Mouse (Mus musculus): Measurements from ENCODE around the gene Mdga1.

The Mdga1 gene

DNA sequence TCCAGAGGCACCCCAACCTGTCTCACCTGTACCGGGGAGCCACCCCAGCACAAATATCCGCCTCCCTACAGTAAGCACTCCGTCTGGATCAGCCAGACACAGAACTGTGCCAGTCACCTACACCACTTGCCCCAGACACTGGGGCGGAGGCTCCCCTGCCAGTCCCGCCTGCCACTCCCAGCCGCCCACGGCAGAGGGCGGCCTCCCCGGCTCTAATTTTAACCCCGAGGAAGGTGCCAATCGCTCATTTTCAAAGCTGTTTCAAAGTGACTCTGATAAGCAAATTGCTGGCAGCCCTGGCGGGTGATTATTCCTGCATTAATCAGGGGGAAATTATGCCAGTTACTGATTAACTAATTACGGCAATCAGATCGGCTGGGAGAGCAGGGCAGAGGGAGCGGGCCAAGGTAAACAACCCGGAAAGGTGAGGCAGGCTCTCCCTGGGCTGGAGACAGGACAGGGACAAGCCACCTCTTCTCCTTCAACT is 41.1 kb downstream of the Mdga1 start:
- in situ Hi-C loops (cut with MboI; ENCODE audit: unreplicated experiment in 2 of 2), result no loop called here

DNA sequence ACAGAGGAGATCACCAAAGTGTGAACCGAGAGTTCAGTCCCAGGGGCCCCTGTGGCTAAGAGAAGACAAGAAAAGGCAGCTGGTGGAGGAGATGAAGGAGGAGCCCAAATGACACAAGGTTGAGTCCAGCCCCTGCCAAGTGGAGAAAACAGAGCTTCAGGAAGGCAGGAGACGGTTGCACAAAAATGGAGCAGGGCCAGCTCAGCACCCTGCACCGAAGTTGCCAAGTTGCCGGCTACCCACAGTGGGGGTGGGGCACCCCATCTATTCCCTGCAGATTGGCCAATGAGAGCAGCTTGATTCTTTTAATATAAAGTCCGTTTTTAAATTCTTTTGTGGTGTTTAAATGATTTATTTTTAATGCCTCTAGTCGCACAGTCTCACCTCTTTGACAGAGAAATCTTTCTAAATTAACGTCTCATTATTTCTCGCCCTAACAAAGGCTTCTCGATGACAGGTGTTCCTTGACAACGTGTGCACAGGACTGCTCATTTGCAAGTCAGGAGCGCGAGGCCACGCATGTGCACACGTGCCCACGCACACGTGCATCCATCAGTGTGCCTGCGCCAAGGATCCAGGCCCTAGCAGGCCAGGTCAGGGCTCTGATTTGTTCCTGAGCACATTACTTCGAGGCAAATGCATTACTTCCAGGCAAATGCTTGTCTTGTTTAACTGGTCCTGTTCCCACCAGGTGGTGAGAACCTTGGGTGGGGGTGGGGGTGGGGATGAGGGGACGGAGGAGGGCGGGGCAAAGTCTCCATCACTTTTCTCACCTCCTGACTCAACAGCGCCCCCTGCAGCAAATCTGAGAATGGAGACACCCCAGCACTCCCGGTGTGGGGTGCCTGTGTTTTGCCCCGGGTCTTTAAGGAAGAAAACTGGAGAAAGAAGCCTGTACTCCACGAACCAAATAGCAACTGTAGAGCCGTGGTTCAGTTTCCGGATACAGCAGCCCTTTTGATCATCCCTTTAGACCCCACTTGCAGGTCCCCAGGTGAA is 44.0 kb downstream of the Mdga1 start:
- in situ Hi-C loops (cut with MboI; ENCODE audit: unreplicated experiment in 2 of 2), result no loop called here

DNA sequence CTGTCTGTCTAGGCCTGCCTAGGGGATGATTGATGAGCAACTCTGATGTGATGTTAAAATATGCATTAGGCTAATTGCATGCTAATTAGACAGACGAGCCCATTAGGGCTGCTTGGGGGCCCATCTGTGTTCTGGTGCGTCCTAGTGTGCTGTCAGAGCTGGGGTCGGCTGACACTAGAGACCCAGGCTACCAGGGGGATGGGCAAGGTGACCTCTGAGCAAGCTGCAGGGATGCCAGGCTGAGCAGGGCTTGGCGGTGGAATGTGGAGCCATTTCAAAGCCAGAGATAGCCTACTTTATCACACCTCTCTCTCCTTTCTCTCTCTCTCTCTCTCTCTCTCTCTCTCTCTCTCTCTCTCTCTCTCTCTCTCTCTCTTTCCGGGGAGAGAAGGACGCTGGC is 49.8 kb downstream of the Mdga1 start:
- in situ Hi-C loops (cut with MboI; ENCODE audit: unreplicated experiment in 2 of 2), result no loop called here

DNA sequence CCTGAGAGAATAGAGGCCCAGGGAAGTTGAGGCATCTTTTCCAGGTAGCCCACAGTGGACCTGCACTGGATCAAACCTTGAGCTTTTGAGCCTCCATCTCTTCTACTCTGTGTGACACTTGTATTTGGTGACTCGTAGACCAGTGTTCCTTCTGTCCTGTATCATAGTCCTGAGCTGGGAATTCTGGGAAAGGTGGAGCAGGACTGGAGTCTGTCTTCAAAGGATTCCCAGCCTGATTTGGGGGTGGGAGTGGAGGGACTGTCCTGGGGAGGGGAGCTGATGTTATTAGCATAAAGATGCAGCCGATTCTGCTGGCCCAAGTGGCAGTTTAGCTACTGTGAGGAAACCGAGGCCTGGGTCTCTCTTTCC is 50.4 kb downstream of the Mdga1 start:
- in situ Hi-C loops (cut with MboI; ENCODE audit: unreplicated experiment in 2 of 2), result no loop called here

DNA sequence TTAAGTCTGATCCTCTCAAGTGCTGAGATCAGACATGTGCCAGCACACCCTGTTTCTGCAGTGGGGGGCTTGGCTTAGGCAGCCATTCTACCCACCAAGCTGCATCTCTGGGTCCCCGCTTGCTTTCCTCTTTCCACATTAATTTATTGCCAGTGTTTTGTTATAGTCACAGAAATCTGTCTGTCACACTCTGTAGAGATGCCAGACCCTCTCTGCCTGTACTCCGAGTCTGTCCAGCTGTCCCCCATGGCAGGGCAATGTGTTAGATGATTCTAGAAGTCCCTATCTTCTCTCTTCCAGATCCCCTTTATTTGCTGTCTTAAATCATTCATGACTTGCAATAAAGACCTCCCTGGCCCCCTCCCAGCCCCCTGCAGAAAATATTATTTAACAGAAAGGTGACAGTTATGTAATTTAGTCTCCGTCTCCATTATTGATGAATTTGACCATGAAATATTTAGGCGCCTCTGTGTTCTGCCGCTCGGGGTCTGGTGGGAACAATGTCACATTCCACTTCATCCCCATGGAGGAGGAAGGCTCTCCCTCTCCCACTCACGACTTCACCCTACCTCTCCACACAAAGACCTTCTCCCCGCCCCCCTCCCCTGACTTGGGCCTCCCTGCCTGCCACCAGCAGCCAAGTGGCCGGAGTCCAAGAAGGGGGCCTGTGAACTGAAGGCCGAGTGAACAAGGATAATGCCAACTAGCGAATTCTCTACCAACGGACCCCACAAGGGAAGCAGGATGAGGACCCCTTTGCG is 50.9 kb downstream of the Mdga1 start:
- in situ Hi-C loops (cut with MboI; ENCODE audit: unreplicated experiment in 2 of 2), result no loop called here

DNA sequence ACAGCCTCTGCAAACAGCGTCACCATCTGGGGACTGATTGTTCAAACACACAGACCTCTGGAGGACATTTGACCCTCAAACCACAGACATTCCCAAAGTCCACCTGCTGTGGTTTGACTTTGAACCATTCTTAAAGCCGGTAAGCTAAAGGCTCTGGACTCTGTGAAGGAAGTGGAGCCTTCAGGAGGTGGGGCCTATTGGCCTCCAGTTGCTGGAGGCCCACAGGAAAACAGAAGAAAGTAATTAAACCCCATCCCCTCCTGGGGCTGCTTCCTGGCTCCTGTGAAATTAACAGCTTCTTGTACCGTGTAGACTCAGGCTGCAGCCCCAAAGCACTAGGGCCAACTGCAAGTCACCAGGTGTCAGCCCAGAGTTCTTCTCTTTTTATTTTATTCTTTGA is 52.9 kb downstream of the Mdga1 start:
- in situ Hi-C loops (cut with MboI; ENCODE audit: unreplicated experiment in 2 of 2), result no loop called here

DNA sequence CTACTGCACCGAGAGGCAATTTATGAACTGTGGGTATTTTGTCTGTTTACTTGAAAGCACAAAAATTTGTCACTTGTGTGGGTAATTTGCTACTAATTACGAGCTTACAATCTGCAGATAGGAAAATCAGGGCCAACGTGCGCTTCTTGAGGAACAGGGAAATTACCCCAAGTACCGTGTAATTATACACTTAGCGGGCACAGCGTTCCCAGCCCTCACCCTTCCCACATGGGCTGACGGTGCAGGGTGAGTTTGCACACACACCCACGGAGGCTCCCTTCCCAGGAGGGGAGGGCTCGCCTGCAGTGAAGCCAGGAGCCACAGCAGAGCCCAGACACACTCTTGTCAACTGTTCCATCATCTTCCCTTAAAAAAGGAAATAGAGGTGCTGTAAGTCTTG is 54.1 kb downstream of the Mdga1 start:
- in situ Hi-C loops (cut with MboI; ENCODE audit: unreplicated experiment in 2 of 2), result no loop called here

DNA sequence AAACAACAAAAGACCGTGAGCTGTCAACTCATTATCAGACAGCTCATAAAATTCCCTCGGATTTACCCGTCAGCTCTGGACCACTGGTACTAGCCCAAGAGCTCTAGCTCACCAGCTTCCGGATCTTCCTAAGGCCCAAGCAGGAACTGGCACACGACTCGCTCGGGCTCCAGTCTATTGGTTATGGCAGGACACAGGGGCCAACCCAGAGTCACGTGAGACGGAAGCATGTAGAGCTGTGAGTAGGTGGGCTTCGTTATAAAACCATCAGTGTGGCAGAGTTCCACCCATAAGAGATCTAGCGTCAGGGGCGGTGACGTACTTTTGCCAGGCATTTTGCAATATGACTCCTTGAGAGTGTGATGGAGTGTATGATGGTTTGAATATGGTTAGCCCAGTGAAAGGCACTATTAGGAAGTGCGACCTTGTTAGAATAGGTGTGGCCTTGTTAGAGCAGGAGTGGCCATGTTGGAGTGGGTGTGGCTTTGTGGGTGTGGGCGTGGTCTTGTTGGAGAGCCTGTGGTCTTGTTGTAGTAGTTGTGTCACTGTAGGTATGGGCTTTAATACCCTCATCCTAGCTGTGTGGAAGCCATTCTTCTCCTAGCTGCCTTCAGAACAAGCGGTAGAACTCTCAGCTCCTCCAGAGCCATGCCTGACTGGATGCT is 56.5 kb downstream of the Mdga1 start:
- in situ Hi-C loops (cut with MboI; ENCODE audit: unreplicated experiment in 2 of 2), result no loop called here

DNA sequence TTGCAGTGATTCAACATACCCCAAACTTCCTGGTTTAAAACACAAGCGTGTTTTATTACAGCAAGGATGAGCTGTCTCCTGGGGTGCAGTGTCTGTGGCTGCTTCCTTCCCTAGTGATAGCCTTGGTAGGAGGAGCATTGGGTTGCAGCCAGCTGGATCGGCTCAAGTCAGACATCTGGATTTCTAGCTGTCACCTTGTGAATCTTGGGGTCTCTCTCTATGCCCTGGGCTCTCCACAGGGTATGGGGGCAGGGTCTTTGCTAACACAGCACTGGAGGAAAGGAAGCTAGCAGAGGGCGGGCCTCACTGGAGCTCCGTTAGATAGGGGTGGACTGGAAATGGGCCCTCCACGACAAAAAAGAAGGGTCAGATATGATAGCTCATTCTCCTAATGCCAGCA is 57.2 kb downstream of the Mdga1 start:
- in situ Hi-C loops (cut with MboI; ENCODE audit: unreplicated experiment in 2 of 2), result no loop called here

DNA sequence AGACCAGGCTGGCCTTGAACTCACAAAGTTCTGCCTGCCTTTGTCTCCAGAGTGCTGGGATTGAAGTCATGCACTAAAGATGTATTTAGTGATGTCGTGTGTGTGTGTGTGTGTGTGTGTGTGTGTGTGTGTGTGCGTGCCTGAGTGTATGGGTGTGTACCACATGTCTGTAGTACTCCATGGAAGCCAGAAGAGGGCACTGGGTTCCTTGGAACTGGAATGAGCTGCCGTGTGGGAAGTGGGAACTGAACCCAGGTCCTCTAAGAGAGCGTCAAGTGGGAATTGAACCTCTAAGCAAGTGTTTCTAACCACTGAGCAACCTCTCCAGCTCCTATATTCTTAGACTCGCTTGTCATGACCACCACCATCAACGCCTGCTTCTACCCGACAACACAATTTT is 60.9 kb downstream of the Mdga1 start:
- in situ Hi-C loops (cut with MboI; ENCODE audit: unreplicated experiment in 2 of 2), result no loop called here

DNA sequence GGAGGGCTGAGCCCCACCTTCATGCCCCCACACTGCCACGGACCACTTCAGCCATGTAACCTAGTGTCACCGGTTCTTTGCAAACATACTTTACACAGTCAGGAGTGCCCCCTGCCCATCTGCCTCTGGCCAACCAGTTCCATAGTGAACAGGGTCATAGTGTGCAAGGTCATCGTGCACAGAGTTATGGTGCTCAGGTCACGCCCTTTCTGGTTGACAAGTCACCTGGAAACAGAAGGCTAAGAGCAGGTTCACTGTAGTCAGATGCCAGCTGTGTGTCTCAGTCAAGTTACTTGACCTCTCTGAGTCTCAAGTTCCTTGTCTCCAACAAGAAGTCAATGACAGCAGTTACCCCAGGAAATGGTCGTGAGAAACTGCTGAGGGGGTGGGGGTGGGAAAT is 65.2 kb downstream of the Mdga1 start:
- in situ Hi-C loops (cut with MboI; ENCODE audit: unreplicated experiment in 2 of 2), result no loop called here

DNA sequence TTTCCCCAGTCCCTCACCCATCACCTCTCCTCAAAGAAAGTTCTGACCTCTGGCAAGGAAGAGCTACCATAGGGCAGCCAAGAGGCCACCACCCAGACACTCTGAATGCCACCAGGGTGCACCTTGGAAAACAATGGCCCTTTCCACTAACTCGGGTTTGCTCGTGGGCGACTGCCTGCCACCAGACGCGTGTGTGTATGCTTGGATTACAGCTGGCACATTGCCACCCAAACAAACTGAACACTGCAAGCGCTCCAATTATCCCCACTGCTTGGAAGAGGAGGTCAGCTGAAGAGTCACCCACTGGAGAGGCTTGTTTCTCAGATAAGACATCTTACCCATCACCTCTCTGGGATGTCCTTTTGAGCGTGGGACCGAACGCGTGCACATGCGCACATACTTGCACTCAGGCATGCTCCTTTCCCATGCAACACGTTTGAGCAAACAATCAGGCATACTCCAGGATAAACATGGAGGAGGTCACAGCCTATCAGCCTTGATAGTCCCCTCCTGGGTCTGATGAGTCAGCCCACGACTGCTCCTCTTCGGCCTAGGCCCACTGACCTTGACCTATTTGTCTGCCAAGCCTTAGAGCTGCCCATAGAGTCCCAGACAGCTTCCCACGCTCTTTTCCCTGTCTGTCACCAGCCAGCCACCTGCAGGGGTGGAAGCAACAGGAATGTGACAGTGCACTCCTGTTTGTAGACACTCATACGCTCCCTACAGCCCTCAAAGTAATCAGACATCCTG is 67.3 kb downstream of the Mdga1 start:
- in situ Hi-C loops (cut with MboI; ENCODE audit: unreplicated experiment in 2 of 2), result no loop called here

DNA sequence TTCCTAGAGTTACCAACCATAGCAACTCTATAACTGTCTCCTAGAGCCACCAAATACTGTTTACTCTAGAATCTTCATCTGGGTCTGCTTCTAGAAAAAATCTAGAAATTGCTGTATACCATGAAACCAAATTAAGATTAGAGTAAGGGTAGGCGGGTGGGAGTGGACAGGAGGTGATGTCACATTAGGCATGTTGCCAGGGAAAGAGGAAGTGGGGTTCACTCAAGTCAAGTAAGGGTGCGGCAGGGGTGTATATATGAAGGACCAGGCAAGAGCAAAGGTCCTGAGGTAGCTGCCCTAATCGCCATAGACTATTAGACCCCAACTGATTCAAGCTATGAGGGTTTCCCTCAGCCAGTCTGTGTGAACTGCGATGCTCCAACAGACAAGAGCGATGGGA is 69.6 kb downstream of the Mdga1 start:
- in situ Hi-C loops (cut with MboI; ENCODE audit: unreplicated experiment in 2 of 2), result no loop called here

DNA sequence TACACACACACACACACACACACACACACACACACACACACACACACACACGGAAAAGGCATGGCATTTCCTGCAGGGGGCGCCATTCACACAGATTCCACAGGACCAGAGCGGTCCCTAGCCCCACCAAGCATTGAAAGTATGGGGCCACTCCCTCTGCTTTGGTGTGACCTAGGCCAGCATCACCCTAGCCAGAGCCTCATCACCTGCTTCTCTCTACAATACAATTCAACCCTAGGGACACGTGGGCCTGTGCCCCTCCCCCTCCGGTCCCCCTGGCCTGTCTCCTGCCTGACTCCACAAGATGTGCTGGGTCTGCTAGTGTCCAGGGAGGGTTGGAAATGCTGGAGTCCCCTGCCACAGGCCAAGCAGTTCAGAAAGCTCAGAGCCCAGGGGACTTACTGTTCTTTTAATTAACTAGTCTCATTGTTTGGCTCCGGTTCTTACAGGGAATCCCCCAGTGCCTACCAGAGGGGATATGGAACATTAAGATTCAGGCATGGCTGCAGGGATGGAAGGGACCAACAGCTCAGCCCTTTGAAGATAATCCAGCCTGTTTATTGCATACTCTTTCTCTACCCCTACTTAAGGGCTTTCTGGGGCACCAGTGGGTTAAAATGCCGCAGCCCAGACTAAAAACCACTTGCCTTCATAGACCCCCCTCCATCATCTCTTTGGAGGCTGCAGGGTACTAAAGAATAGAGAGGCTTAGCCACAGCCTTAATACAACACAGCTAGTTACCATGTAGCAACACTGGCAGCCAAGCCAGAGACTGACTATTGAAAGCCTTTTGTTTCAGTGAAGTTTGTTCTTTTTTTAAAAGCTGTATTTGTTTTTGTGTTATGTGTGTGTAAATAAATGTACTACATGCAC is 73.5 kb downstream of the Mdga1 start:
- in situ Hi-C loops (cut with MboI; ENCODE audit: unreplicated experiment in 2 of 2), result loop anchor here (25.0 kb wide), 1 partner anchor 659 kb away; the partner anchor contains the start of gene Cpne5 (in 2 of the 2)

DNA sequence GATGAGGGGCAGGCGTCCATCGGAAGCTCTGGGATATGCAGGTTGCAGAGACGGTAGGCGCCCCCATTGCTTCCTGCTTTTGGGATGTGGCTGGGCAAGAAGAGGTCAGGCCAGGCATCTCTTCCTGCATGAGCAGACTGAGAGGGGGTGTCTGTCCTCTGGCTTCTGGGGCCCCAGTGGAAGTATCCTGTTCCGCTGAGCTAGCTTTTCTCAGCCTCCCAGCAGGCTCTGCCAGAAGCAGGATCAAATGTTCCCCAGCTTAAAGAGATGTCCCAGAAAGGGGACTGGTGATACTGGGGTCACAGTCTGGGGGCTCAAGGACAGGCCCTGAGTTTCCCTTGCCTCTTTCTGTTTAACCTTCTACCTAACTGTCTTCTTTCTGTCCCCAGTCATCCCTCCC is 74.3 kb downstream of the Mdga1 start:
- in situ Hi-C loops (cut with MboI; ENCODE audit: unreplicated experiment in 2 of 2), result loop anchor here (25.0 kb wide), 1 partner anchor 658 kb away; the partner anchor contains the start of gene Cpne5 (in 2 of the 2)

DNA sequence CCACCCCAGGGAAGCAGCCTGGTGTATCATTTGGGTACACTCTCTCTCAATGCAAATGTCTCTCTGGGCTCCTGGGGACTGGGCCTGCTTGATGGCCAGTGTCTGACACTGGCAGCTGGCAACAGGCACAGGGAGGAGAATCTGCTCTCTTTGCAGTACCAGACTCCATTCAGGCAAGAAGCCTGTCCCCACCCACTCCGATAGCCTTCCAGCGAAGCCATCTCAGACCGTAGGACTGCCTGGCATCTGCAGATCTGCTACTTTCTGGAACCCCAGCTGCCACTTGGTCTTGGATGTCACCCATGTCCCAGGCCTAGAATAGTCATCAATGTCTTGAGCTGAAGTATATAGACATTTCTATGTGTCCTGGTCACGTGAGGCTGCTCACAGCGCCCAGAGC is 74.9 kb downstream of the Mdga1 start:
- in situ Hi-C loops (cut with MboI; ENCODE audit: unreplicated experiment in 2 of 2), result loop anchor here (25.0 kb wide), 1 partner anchor 658 kb away; the partner anchor contains the start of gene Cpne5 (in 2 of the 2)

DNA sequence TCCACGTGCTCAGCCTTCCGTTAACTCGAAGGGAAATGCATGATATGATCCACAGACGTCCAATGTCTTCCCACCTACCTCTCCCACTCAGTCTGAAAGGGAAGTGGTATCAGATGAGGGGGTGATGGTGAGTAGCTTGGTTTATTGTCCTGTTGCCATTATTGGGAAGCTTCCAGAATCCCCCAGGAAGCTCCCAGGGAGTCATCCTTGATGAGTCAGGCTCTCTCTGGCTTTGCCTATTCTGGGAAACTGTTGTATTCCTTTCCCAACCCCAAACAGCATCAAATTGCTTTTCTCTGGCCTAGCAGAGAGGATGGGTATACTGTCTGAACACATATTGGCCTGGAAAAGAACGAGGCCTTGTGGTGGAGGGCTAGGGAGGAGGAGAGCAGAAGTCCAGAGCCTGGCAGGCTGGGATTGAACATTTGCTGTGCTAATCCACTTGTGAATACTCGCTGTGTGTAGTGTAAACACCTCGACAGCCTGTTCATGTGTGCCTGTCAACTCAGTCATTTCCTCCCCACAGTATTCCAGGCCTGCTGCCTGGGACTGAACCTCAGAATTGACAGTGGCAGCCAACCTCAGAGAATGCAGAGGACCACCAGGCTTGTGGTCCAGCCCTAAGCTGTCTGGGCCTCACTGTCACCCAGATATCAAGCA is 79.3 kb downstream of the Mdga1 start:
- in situ Hi-C loops (cut with MboI; ENCODE audit: unreplicated experiment in 2 of 2), result loop anchor here (25.0 kb wide), 1 partner anchor 653 kb away; the partner anchor contains the start of gene Cpne5 (in 2 of the 2)

Data from v-Abl transformed pro-B cells (cell line).